Mouse (Mus musculus) urinary bladder, postnatal 4 days (tissue): Measurements from ENCODE around the gene Sorcs2.

Experiments used
- DNase-seq, 2 experiments: peaks; one replicate each; pipeline ENCODE4 v3.0.0; 2021 to 2022; ENCODE audit warnings: low spot score in 2 of 2

Sorcs2 gene

DNA sequence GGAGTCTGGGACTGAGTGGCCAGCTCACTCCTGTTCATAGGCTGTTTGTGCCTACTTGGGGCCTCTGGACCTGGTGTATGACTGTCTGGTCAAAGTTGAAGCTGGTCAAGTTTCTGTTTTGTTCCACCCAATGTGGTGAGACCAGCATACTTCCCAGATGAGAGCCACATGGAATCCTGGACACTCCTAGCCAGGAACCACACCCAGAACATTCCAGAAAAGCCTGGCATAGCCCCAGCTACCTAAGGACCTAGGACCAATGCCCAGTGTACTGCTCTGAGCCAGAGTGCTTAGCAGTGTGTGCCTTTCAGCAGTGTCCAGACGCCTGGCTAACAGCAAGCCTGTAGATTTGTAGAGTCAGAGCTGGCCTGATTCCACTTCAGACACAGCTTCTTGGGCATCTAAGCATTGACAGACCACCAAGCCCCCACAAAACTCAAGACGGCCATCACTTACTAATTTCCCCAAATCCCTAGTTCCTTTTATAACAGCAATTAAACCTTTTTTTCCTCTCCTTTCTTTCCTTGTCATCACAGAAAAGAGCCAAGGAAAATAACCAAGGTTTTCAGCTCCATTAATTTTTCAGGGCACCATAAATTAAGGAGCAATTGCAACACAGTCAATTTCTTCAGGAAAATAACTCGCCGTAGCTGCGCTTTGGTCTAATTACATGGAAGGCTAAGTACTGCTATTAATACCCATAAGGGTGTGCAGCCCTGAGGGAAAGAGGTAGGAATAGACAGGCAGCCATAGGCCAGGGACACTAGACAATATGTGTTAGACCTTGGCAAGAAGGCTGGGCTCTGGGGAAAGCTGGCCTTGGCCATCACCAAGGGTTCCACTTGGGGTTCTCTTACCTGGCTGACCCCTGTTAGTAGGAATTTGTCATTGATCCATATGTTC lies 322.5 kb downstream of the Sorcs2 start:
- no peak for DNase-seq

- no peak for DNase-seq
These were observed 328.2 kb downstream of the Sorcs2 start for GRCm38 (mm10) chr5:36069503-36070360.

GRCm38 (mm10) chr5:36067651-36068181 lies 330.2 kb downstream of the Sorcs2 start:
- no peak for DNase-seq

GRCm38 (mm10) chr5:36057804-36058322 lies 340.1 kb downstream of the Sorcs2 start:
- no peak for DNase-seq

GRCm38 (mm10) chr5:36056921-36057320 lies 341.0 kb downstream of the Sorcs2 start:
- no peak for DNase-seq

DNA sequence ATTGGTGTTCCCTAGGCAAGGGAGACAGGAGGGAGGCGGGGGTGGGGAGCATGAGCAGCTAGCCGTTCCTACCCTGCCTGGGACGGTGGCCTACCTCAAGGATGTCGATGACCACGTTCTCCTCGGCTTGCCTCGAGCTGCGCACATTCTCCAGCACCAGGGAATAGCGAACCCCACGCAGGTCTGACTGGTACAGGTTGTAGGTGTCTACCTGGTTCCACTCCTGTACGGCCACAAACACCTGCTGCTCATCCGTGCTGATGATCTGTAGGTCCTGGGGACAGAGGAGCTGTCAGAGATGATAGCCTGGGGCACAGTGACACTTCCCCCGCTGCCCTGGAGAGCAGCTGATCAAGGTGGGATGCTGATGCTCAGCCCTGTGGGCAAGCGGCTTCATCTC lies 342.1 kb downstream of the Sorcs2 start:
- no peak for DNase-seq

- no peak for DNase-seq
These were observed 343.4 kb downstream of the Sorcs2 start for GRCm38 (mm10) chr5:36054498-36054897.

GRCm38 (mm10) chr5:36043154-36043553 lies 354.8 kb downstream of the Sorcs2 start:
- DNase-seq: no peak

DNA sequence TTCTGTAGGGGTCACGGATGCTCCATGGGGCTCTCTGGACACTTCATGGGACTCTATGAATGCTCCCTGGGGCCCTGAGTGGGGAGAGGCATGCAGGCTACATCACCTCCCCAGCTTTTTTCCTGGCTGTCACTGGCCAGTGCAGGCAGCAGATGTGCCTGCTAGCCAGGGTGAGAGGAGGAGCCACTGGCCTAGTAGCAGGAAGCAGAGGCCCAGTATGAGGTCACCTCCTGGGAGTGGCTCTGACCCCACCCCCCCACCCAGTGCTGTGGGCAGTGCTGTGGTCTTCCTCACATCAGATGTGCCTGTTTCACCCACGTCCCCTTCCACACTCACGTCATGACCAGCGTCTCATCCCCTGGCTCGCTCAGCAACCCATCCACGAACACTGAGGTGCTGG lies 356.2 kb downstream of the Sorcs2 start:
- no peak for DNase-seq

GRCm38 (mm10) chr5:36041236-36041562 lies 356.7 kb downstream of the Sorcs2 start:
- no peak for DNase-seq

DNA sequence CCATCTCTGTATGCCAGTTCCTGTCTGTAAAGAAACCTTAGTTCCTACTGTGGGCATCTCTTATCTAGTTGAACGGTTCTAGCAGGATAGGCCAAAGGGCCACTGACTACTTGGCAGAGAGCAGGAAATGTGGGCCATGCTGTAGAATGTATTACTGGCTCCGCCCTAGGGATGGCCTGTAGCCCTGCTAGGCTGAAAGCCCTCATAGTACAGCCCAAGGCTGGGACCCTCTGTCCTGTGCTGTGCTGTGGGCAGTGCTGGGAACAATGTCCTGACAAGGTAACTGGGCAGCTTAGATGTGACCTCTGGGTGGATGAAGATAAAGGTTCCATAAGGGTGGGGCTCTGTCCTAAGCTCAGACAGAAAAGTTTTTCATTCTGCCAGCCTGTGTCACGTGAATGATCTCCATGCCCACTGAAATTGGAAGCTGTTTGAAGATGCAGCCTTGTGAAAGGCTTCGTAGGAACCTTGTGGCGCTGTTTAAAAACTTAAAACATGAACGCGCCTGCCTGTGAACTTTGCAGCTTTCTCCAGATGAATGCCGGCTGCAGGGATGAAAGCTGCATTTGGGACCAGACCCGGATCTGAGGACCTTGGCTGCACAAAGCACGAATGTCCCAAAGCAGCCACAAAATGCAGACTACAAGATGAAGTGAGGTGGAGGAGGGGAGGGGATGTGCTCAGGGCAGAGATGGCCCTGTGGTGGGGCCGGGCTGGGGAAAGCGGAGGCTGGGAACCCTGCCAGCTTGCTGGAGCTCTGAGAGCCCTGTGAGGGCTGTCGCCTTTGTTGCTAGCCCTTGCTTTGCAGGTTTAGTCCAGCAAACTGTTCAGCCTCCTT lies 357.3 kb downstream of the Sorcs2 start:
- DNase-seq: peak; percentile 57 to 83

GRCm38 (mm10) chr5:36039596-36039995 lies 358.3 kb downstream of the Sorcs2 start:
- no peak for DNase-seq

GRCm38 (mm10) chr5:36033531-36034426 lies 364.2 kb downstream of the Sorcs2 start:
- no peak for DNase-seq

GRCm38 (mm10) chr5:36025076-36025475 lies 372.9 kb downstream of the Sorcs2 start:
- no peak for DNase-seq

DNA sequence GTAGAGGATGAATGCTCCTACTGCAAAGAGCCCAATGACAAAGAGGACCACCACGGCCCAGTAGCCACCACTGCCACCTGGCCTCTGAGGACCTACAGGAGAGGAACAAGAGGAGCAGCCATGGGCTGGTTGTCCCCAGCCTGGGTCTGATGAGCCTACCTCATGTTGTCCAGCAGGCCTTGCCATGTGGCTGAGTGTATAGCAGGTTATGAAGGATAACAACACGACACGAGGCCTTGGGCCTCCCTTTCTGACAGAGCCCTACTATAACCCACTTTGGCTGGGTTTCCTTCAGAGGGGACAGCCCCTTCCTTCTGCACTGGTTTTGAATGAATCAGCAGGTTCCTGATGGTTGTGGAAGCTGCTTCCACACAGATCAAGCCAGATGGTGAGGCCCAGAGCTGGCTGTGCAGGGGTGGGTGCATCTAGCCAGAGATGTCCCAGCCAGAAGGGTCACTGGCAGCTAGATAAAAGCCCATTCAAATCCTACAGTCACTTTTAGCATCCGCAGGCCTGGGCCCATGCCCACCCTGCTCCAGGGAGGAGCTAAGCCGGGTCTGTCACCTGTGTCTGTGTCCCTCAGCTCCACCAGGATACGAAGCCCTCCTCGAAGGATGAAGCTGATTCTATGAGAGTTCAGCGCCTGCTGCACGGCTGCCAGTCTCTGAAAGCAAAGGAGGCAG lies 373.8 kb downstream of the Sorcs2 start:
- no peak for DNase-seq

DNA sequence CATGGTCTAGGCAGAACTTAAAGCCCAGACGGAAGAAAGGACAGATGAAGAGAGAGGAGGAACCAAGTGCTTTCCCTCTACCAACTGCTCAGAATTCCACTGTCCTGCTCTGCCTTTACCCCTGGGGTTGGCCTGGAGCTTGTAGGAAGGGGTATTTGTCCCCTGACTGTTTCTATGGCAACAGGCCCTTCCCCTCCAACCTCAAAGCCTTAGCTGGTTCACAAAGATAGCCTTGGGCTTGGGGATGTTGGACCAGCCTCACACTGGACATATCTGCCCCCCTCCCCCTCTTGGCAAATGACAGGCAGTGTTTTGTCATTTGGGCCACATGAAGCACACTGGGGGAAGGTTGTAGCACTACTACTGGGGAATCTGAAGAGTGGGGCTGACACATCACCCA lies 375.6 kb downstream of the Sorcs2 start:
- DNase-seq: no peak

DNA sequence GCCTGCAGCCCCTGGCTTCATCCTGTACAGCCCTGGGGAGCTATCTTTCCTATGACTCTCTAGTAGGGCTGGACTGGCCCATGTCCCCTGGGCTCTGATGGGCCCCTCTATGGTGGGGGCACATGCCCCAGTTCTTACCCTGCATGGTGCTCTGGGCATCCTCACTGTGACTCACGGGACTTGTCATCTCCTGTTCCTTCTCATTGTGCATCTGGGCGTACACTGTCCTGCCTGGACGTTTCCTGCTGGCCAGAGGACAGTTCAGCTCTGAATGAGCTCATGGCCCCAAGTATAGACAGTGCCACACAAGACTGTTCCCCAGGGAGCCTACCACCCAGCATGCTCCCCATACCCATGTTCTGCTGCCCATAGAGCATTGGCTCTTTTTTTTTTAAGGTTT lies 376.8 kb downstream of the Sorcs2 start:
- no peak for DNase-seq

DNA sequence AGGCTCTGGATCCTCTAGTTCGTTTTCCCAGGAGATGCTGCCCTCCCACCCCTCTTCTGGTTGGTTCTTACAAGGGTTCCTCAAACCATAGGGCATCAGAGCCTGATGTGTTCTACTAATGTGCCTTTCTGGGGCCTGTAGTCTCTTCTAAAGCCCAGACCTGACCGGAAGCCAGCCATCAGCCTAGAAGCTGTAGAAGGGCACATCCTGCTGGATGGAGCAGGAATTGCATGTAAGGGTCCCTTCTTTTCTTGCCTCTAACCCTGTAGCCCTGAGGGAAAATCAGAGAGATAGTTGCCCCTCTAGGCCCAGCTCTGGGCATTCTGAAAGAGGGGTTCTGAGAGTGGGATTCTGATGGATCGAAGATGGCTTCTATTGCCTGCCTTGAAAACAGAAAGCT lies 379.6 kb downstream of the Sorcs2 start:
- no peak for DNase-seq

- DNase-seq: no peak
These were observed 388.5 kb downstream of the Sorcs2 start for GRCm38 (mm10) chr5:36009405-36009804.

- no peak for DNase-seq
These were observed 390.3 kb downstream of the Sorcs2 start for GRCm38 (mm10) chr5:36007649-36008048.
